Mouse (Mus musculus) G1E (cell line): ENCODE results near the gene Epb41l3.

Experiments used
- CTCF ChIP-seq: IDR thresholded peaks from 2 replicates; pipeline ENCODE4 v1.5.1; 2012; ENCODE audit warnings: low read depth, low read length, inconsistent platforms, mixed read lengths
- GATA1 ChIP-seq: IDR thresholded peaks from 2 replicates; pipeline ENCODE4 v1.6.1; 2012; ENCODE audit warnings: borderline replicate concordance, low read length, inconsistent platforms, mixed read lengths
- GATA2 ChIP-seq: IDR thresholded peaks from 2 replicates; pipeline ENCODE4 v1.6.1; 2012; ENCODE audit warnings: low read depth, low read length, inconsistent platforms, borderline replicate concordance
- POLR2AphosphoS5 ChIP-seq: IDR thresholded peaks from 2 replicates; pipeline ENCODE4 v1.6.1; 2012; ENCODE audit warnings: low read depth, low read length, inconsistent platforms; ENCODE audit not compliant: insufficient replicate concordance

- TF ChIP-seq CTCF: no peak
- TF ChIP-seq POLR2AphosphoS5: no peak
- no peak for TF ChIP-seq GATA2
- no peak for TF ChIP-seq GATA1
Observed at GRCm38 (mm10) chr17:69192863-69193493, 117.5 kb downstream of the Epb41l3 start.
